Mouse (Mus musculus) heart, adult 8-10 months (tissue): Measurements from ENCODE around the gene Insl5. TPM values are rescaled to one million over a fixed set of nuclear protein-coding genes. Genes with fewer than 3 reads are reported as not detected.
A peak's percentile ranks its signal among the peaks of the same experiment; 100 is the strongest.

Experiments used
- DNase-seq: peaks from one replicate; pipeline ENCODE4 v3.0.0; 2022; ENCODE audit warnings: low spot score
- total RNA-seq, 4 experiments: library from RNA; stranded (reverse); gene quantifications; 2 replicates each; pipeline ENCODE4 v1.2.4; 2022

Gene Insl5
- not detected for total RNA-seq

GRCm38 (mm10) chr4:103026621-103027020 is at the start of gene Insl5:
Gene Insl5 (minus strand): TSS chr4:103026842.
- DNase-seq, result no peak

GRCm38 (mm10) chr4:103070631-103071030 is 44.0 kb upstream of the Insl5 start:
- no peak for DNase-seq

GRCm38 (mm10) chr4:103067906-103068655 is 41.4 kb upstream of the Insl5 start:
- DNase-seq, result no peak

- no peak for DNase-seq
These were observed 38.3 kb upstream of the Insl5 start for GRCm38 (mm10) chr4:103064976-103065375.

GRCm38 (mm10) chr4:103064421-103064820 is 37.8 kb upstream of the Insl5 start:
- no peak for DNase-seq

GRCm38 (mm10) chr4:103056909-103057308 is 30.3 kb upstream of the Insl5 start:
- DNase-seq, result no peak

GRCm38 (mm10) chr4:103048046-103048445 is 21.4 kb upstream of the Insl5 start:
- DNase-seq, result no peak

GRCm38 (mm10) chr4:103042997-103043396 is 16.4 kb upstream of the Insl5 start:
- DNase-seq, result no peak

GRCm38 (mm10) chr4:103039838-103040191 is 13.2 kb upstream of the Insl5 start:
- no peak for DNase-seq

GRCm38 (mm10) chr4:103039103-103039837 is 12.6 kb upstream of the Insl5 start:
- DNase-seq, result no peak

- DNase-seq, result no peak
These were observed 1.8 kb upstream of the Insl5 start for GRCm38 (mm10) chr4:103028177-103029088.

- DNase-seq, result no peak
These were observed 1.1 kb upstream of the Insl5 start for GRCm38 (mm10) chr4:103027745-103028144.

GRCm38 (mm10) chr4:103013490-103013889 is 13.2 kb downstream of the Insl5 start:
- no peak for DNase-seq

- no peak for DNase-seq
These were observed 14.8 kb downstream of the Insl5 start for GRCm38 (mm10) chr4:103011823-103012222.

- no peak for DNase-seq
These were observed 15.9 kb downstream of the Insl5 start for GRCm38 (mm10) chr4:103010734-103011133.

- no peak for DNase-seq
These were observed 19.7 kb downstream of the Insl5 start for GRCm38 (mm10) chr4:103006943-103007418.

GRCm38 (mm10) chr4:103006266-103006665 is 20.4 kb downstream of the Insl5 start:
- peak; percentile 7 for DNase-seq

- DNase-seq, result no peak
These were observed 21.3 kb downstream of the Insl5 start for GRCm38 (mm10) chr4:103005190-103005945.

GRCm38 (mm10) chr4:103004681-103005080 is 22.0 kb downstream of the Insl5 start:
- no peak for DNase-seq

- DNase-seq, result no peak
These were observed 35.0 kb downstream of the Insl5 start for GRCm38 (mm10) chr4:102991685-102992084.
